Mouse (Mus musculus) megakaryocyte, embryonic 14.5 days (primary cell): ENCODE results near the gene Ttn.

Experiments
- FLI1 ChIP-seq: IDR thresholded peaks from 2 replicates; pipeline ENCODE4 v1.6.1; 2012; ENCODE audit warnings: low read length, inconsistent platforms, mixed read lengths
- GATA1 ChIP-seq: IDR thresholded peaks from 3 replicates; pipeline ENCODE4 v1.6.1; 2012; ENCODE audit warnings: mixed read lengths, low read length, inconsistent platforms, borderline replicate concordance

DNA sequence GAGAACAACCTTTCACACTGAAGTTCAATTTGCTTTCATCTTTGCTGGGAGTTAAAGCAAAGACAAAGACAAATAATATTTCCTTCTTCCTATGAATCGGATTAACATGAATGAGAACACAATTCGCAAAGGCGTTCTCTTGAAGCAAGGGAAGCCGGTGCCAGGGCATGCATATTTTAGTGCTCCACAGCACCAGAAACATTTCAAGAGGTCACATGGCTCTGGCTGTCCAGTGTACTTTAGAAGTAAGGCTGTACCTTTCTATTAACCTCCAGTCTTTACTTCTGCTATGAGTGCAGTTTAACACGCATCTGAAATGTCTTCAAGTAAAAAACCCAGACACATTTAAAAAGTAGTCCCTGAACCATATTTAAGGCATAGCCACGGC lies 20.3 kb downstream of the Ttn start:
- TF ChIP-seq GATA1, result no peak
- no peak for TF ChIP-seq FLI1
